Mouse (Mus musculus): ENCODE results near the gene Ncstn. TPM values are rescaled to one million over a fixed set of nuclear protein-coding genes. Genes with fewer than 3 reads are reported as not detected.
A peak's percentile ranks its signal among the peaks of the same experiment; 100 is the strongest.

Ncstn gene
- polyA plus RNA-seq, 1 experiment, result 118 TPM

- 93% methylated on average over 2 of the region's 2 CpGs for WGBS
- H3K27me3 ChIP-seq (ENCODE audit: control insufficient read depth, insufficient read depth, low read length), result peaks cover 7% of the 10 kb centered on the region
- H3K4me1 ChIP-seq (ENCODE audit: control insufficient read depth, insufficient read depth, insufficient read length, low read length), result peaks cover 2% of the 10 kb centered on the region; the same call in 1 of the 2 replicates
- no peak overlapping the region for H3K27ac ChIP-seq (ENCODE audit: insufficient read depth, low read depth, low read length)
- no peaks in the 10 kb centered on the region for H3K36me3 ChIP-seq (ENCODE audit: control insufficient read depth, insufficient read depth, low read length)
- TF ChIP-seq CTCF (IDR thresholded peaks at IDR 0.05; ENCODE audit: extremely low read depth, insufficient read length, insufficient replicate concordance, low read depth, low read length) (no peak), POLR2A (IDR thresholded peaks at IDR 0.05; ENCODE audit: low read depth, low read length) (no peak)
- no peak overlapping the region for H3K4me3 ChIP-seq (ENCODE audit: low read depth, low read length)
Observed at GRCm38 (mm10) chr1:172029914-172030313, 52.7 kb downstream of the Ncstn start.

- Histone ChIP-seq H3K27ac (ENCODE audit: insufficient read depth, low read depth, low read length) (no peak within 1 kb of the TSS), H3K4me3 (ENCODE audit: low read depth, low read length) (peak within 1 kb of the TSS; percentile 81), H3K27me3 (ENCODE audit: control insufficient read depth, insufficient read depth, low read length) (peaks cover 7% of the 10 kb centered on the region), H3K36me3 (ENCODE audit: control insufficient read depth, insufficient read depth, low read length) (no peaks in the 10 kb centered on the region), H3K4me1 (ENCODE audit: control insufficient read depth, insufficient read depth, insufficient read length, low read length) (peaks cover 2% of the 10 kb centered on the region; the same call in 1 of the 2 replicates)
- 87% methylated on average over 21 of the region's 21 CpGs for WGBS
- TF ChIP-seq CTCF (IDR thresholded peaks at IDR 0.05; ENCODE audit: extremely low read depth, insufficient read length, insufficient replicate concordance, low read depth, low read length) (no peak), POLR2A (IDR thresholded peaks at IDR 0.05; ENCODE audit: low read depth, low read length) (no peak)
Observed at GRCm38 (mm10) chr1:172028394-172029275, 54.0 kb downstream of the Ncstn start, which contains the start of gene Vangl2. TSS of gene Vangl2 (minus strand) at chr1:172028444.

- Histone ChIP-seq H3K27ac (ENCODE audit: insufficient read depth, low read depth, low read length) (no peak overlapping the region), H3K4me3 (ENCODE audit: low read depth, low read length) (no peak overlapping the region)
- WGBS, result 77% methylated on average over 10 of the region's 10 CpGs
Observed at GRCm38 (mm10) chr1:172027809-172028102, 54.8 kb downstream of the Ncstn start.

GRCm38 (mm10) chr1:172027010-172027808, 55.4 kb downstream of the Ncstn start:
- Histone ChIP-seq H3K27me3 (ENCODE audit: control insufficient read depth, insufficient read depth, low read length) (peaks cover 7% of the 10 kb centered on the region), H3K27ac (ENCODE audit: insufficient read depth, low read depth, low read length) (no peak overlapping the region), H3K4me3 (ENCODE audit: low read depth, low read length) (peak overlapping the region; percentile 81), H3K4me1 (ENCODE audit: control insufficient read depth, insufficient read depth, insufficient read length, low read length) (peaks cover 2% of the 10 kb centered on the region; the same call in 1 of the 2 replicates), H3K36me3 (ENCODE audit: control insufficient read depth, insufficient read depth, low read length) (no peaks in the 10 kb centered on the region)
- TF ChIP-seq CTCF (IDR thresholded peaks at IDR 0.05; ENCODE audit: extremely low read depth, insufficient read length, insufficient replicate concordance, low read depth, low read length), result no peak
- 4% methylated on average over 49 of the region's 54 CpGs for WGBS

More at GRCm38 (mm10) chr1:172027809-172028102, 54.8 kb downstream of the Ncstn start:
- H3K36me3 ChIP-seq (ENCODE audit: control insufficient read depth, insufficient read depth, low read length), result no peaks in the 10 kb centered on the region
- peaks cover 2% of the 10 kb centered on the region; the same call in 1 of the 2 replicates for H3K4me1 ChIP-seq (ENCODE audit: control insufficient read depth, insufficient read depth, insufficient read length, low read length)
- no peak for TF ChIP-seq POLR2A (IDR thresholded peaks at IDR 0.05; ENCODE audit: low read depth, low read length)
- TF ChIP-seq CTCF (IDR thresholded peaks at IDR 0.05; ENCODE audit: extremely low read depth, insufficient read length, insufficient replicate concordance, low read depth, low read length), result no peak
- peaks cover 7% of the 10 kb centered on the region for H3K27me3 ChIP-seq (ENCODE audit: control insufficient read depth, insufficient read depth, low read length)

GRCm38 (mm10) chr1:172026201-172026901, 56.2 kb downstream of the Ncstn start:
- H3K4me3 ChIP-seq (ENCODE audit: low read depth, low read length), result peak overlapping the region; percentile 81
- H3K27ac ChIP-seq (ENCODE audit: insufficient read depth, low read depth, low read length), result no peak overlapping the region
- H3K27me3 ChIP-seq (ENCODE audit: control insufficient read depth, insufficient read depth, low read length), result peaks cover 7% of the 10 kb centered on the region
- H3K4me1 ChIP-seq (ENCODE audit: control insufficient read depth, insufficient read depth, insufficient read length, low read length), result peaks cover 2% of the 10 kb centered on the region; the same call in 1 of the 2 replicates
- TF ChIP-seq POLR2A (IDR thresholded peaks at IDR 0.05; ENCODE audit: low read depth, low read length), result no peak
- TF ChIP-seq CTCF (IDR thresholded peaks at IDR 0.05; ENCODE audit: extremely low read depth, insufficient read length, insufficient replicate concordance, low read depth, low read length), result no peak
- H3K36me3 ChIP-seq (ENCODE audit: control insufficient read depth, insufficient read depth, low read length), result no peaks in the 10 kb centered on the region
- WGBS, result 15% methylated on average over 23 of the region's 23 CpGs

DNA sequence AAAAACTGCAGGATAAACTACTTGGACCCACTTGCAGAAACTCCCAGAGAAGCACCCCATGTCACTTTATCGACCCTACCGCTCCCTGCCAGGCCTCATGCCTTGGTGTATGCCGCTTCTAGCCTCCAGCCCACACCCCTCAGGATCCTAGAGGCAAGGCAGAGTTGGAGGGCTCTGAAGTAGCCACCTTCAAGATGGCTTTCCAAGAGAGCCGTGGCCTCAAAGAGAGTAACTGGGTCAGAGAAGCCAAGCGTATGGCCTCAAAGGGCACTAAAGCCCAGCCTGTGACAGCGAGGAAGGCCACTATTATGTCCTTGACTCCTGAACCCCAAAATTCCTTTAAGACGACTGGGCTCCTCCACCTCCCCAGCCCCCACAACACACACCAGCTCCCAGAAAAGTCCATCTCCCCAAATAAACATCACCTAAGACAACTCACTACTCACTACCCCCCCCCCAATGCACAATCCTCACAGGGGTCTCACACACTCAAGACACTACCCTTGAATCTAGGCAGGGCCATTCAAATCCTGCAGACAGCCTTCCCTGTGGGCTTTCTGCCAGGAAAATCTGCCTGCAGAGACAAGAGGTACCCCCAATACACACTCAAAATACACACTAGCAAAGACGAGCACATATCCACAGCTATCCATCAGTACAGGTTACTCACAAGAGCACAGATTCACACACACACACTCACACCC, 57.2 kb downstream of the Ncstn start:
- no peak overlapping the region for H3K27ac ChIP-seq (ENCODE audit: insufficient read depth, low read depth, low read length)
- H3K36me3 ChIP-seq (ENCODE audit: control insufficient read depth, insufficient read depth, low read length), result no peaks in the 10 kb centered on the region
- no peak for TF ChIP-seq POLR2A (IDR thresholded peaks at IDR 0.05; ENCODE audit: low read depth, low read length)
- TF ChIP-seq CTCF (IDR thresholded peaks at IDR 0.05; ENCODE audit: extremely low read depth, insufficient read length, insufficient replicate concordance, low read depth, low read length), result no peak
- WGBS, result 77% methylated on average over 8 of the region's 8 CpGs
- no peak overlapping the region for H3K4me3 ChIP-seq (ENCODE audit: low read depth, low read length)
- H3K27me3 ChIP-seq (ENCODE audit: control insufficient read depth, insufficient read depth, low read length), result peaks cover 7% of the 10 kb centered on the region
- peaks cover 2% of the 10 kb centered on the region; the same call in 1 of the 2 replicates for H3K4me1 ChIP-seq (ENCODE audit: control insufficient read depth, insufficient read depth, insufficient read length, low read length)
